Mouse (Mus musculus) CH12.LX (cell line): ENCODE data around the gene Apol7a. TPM values are rescaled to one million over a fixed set of nuclear protein-coding genes. Genes with fewer than 3 reads are reported as not detected.

Source experiments
- DNase-seq: peaks from one replicate; pipeline ENCODE4 v3.0.0-alpha.2; 2013; ENCODE audit errors: extremely low read depth
- H3K27ac ChIP-seq: 2 replicates; pipeline ENCODE4 v1.5.1; 2012; ENCODE audit warnings: low read depth, mild to moderate bottlenecking, control low read depth, moderate library complexity; ENCODE audit not compliant: insufficient read depth
- H3K27me3 ChIP-seq: replicated peaks from 2 replicates; pipeline ENCODE3; 2012; ENCODE audit warnings: inconsistent platforms
- H3K36me3 ChIP-seq, 2 experiments: replicated peaks in 1 of 2; 2 replicates each; pipeline versions ENCODE3 to v1.6.1; 2012; ENCODE audit warnings: inconsistent platforms in 1 of 2, low read length in 1 of 2, mild to moderate bottlenecking in 1 of 2, mixed read lengths in 1 of 2, moderate library complexity in 1 of 2; ENCODE audit not compliant: control insufficient read depth in 1 of 2, insufficient read depth in 1 of 2
- H3K4me1 ChIP-seq, 2 experiments: 2 replicates each; pipeline ENCODE4 v1.6.1; 2012; ENCODE audit warnings: inconsistent platforms in 1 of 2, moderate library complexity in 1 of 2; ENCODE audit not compliant: insufficient read depth in 2 of 2, control insufficient read depth in 1 of 2
- H3K4me2 ChIP-seq: 2 replicates; pipeline ENCODE4 v1.6.1; 2012; ENCODE audit warnings: low read depth, mild to moderate bottlenecking, control low read depth; ENCODE audit not compliant: poor library complexity, insufficient read depth, severe bottlenecking
- H3K4me3 ChIP-seq, 3 experiments: fragments of 150-350 bp in 1 of 3; sonication (generic) in 1 of 3; replicated peaks in 1 of 3; 2 replicates each; pipeline versions ENCODE3 to v1.5.1; 2011 to 2012; ENCODE audit warnings: low read depth in 2 of 3, low read length in 2 of 3, mild to moderate bottlenecking in 2 of 3, moderate library complexity in 2 of 3, control low read depth in 1 of 3, improper control_type of control experiment in 1 of 3, inconsistent platforms in 1 of 3, mixed read lengths in 1 of 3; ENCODE audit not compliant: poor library complexity in 1 of 3
- H3K79me2 ChIP-seq: replicated peaks from 2 replicates; pipeline ENCODE4 v1.6.1; 2012; ENCODE audit warnings: mild to moderate bottlenecking, moderate library complexity; ENCODE audit not compliant: control insufficient read depth, poor library complexity, insufficient read depth, severe bottlenecking; ENCODE audit errors: extremely low read depth
- H3K9ac ChIP-seq: 2 replicates; pipeline ENCODE4 v1.6.1; 2012; ENCODE audit warnings: low read depth, mild to moderate bottlenecking, control low read depth, moderate library complexity; ENCODE audit not compliant: insufficient read depth
- H3K9me3 ChIP-seq: replicated peaks from 2 replicates; pipeline ENCODE3; 2012; ENCODE audit warnings: low read length, inconsistent platforms, mixed read lengths
- BHLHE40 ChIP-seq: IDR thresholded peaks from 2 replicates; pipeline ENCODE4 v1.6.1; 2011; ENCODE audit warnings: mild to moderate bottlenecking, low read depth, low read length, improper control_type of control experiment
- CTCF ChIP-seq, 2 experiments: IDR thresholded peaks in 1 of 2; conservative IDR thresholded peaks in 1 of 2; 2 replicates each; pipeline ENCODE4 v1.5.1; 2011 to 2012; ENCODE audit warnings: low read depth in 2 of 2, low read length in 2 of 2, improper control_type of control experiment in 1 of 2, inconsistent platforms in 1 of 2, mild to moderate bottlenecking in 1 of 2, moderate library complexity in 1 of 2
- EP300 ChIP-seq: IDR thresholded peaks from 2 replicates; pipeline ENCODE4 v1.6.1; 2011; ENCODE audit warnings: low read length, improper control_type of control experiment
- JUN ChIP-seq: IDR thresholded peaks from 2 replicates; pipeline ENCODE4 v1.6.1; 2011; ENCODE audit warnings: low read depth, mild to moderate bottlenecking, low read length, improper control_type of control experiment, moderate library complexity; ENCODE audit not compliant: insufficient read depth
- MAX ChIP-seq: IDR thresholded peaks from 2 replicates; pipeline ENCODE4 v1.6.1; 2011; ENCODE audit warnings: low read length, improper control_type of control experiment
- RAD21 ChIP-seq: IDR thresholded peaks from 2 replicates; pipeline ENCODE4 v1.6.1; 2011; ENCODE audit warnings: low read depth, mild to moderate bottlenecking, low read length, improper control_type of control experiment, moderate library complexity
- TBP ChIP-seq: conservative IDR thresholded peaks from 2 replicates; pipeline ENCODE4 v1.6.1; 2011; ENCODE audit warnings: low read depth, low read length, improper control_type of control experiment
- UBTF ChIP-seq: IDR thresholded peaks from 2 replicates; pipeline ENCODE4 v1.6.1; 2012; ENCODE audit warnings: low read depth, mild to moderate bottlenecking, inconsistent platforms, low read length, improper control_type of control experiment, moderate library complexity
- dilution Hi-C: fragments of 300-500 bp; cut with MboI; formaldehyde crosslinking; loops from 2 replicates; pipeline ENCODE4 v1.14.3; 2020; ENCODE audit warnings: low sequenced_read_pairs; ENCODE audit not compliant: extremely low pct_unique_long_range_greater_than_20kb, extremely low pct_ligation_motif_present
- in situ Hi-C: fragments of 300-500 bp; cut with MboI; formaldehyde crosslinking; loops from 3 replicates; pipeline ENCODE4 v1.14.3; 2019; ENCODE audit warnings: low sequenced_read_pairs, low pct_ligation_motif_present, low pct_unique_long_range_greater_than_20kb, mixed read lengths
- polyA plus RNA-seq: library from polyadenylated mRNA; unstranded; fragments of >175 nt; gene quantifications from 2 replicates; pipeline ENCODE4 v1.2.1, GENCODE M21; 2012; ENCODE audit warnings: low read depth; ENCODE audit not compliant: insufficient read length
- total RNA-seq, 2 experiments: library from RNA; depleted of rRNA; stranded (reverse); fragments of 300-350 nt in 1 of 2; fragments of >200 nt in 1 of 2; gene quantifications; 2 replicates each; pipeline ENCODE4 v1.2.3; 2012 to 2014

The Apol7a gene
- total and polyA plus RNA-seq, 3 experiments: not detected

- TF ChIP-seq BHLHE40: no peak
- TF ChIP-seq MAX: no peak
- 0 out of 4 replicates have a peak, but pooled peaks of 1 of the 2 experiments have one; percentile 4 for TF ChIP-seq CTCF (conservative IDR thresholded peaks at IDR 0.05 in 1 of 2, IDR thresholded peaks at IDR 0.05 in 1 of 2; ENCODE audit: low read depth in 2 of 2, low read length in 2 of 2)
- no peak for TF ChIP-seq JUN
- Histone ChIP-seq H3K4me3 (no peak overlapping the region), H3K79me2 (no peaks in the 10 kb centered on the region), H3K9me3 (no peaks in the 10 kb centered on the region), H3K27ac (no peak overlapping the region), H3K27me3 (peaks cover 79% of the 10 kb centered on the region), H3K4me1 (no peaks in the 10 kb centered on the region), H3K9ac (no peak overlapping the region), H3K4me2 (no peak overlapping the region), H3K36me3 (no peaks in the 10 kb centered on the region)
- DNase-seq: no peak
- in situ Hi-C loops (no loop called here), dilution Hi-C loops (no loop called here)
Measured at GRCm38 (mm10) chr15:77342962-77343526, 55.9 kb downstream of the Apol7a start.

GRCm38 (mm10) chr15:77342005-77342404 is 56.9 kb downstream of the Apol7a start:
- H3K4me2 ChIP-seq: no peak overlapping the region
- in situ Hi-C loops (no loop called here), dilution Hi-C loops (no loop called here)
- no peak for DNase-seq
- no peak overlapping the region for H3K4me3 ChIP-seq
- H3K9ac ChIP-seq: no peak overlapping the region
- H3K4me1 ChIP-seq: no peaks in the 10 kb centered on the region
- H3K27ac ChIP-seq: no peak overlapping the region
- peaks cover 74% of the 10 kb centered on the region for H3K27me3 ChIP-seq
- H3K9me3 ChIP-seq: no peaks in the 10 kb centered on the region
- H3K36me3 ChIP-seq: no peaks in the 10 kb centered on the region
- H3K79me2 ChIP-seq: no peaks in the 10 kb centered on the region
- TF ChIP-seq CTCF (conservative IDR thresholded peaks at IDR 0.05 in 1 of 2, IDR thresholded peaks at IDR 0.05 in 1 of 2; ENCODE audit: low read depth in 2 of 2, low read length in 2 of 2) (peak in 1 of 2 experiments; percentile 51; a peak in 2 of 4 replicates), EP300 (no peak), RAD21 (peak; percentile 6)
- TF ChIP-seq, all 38 proteins: peak for 2

DNA sequence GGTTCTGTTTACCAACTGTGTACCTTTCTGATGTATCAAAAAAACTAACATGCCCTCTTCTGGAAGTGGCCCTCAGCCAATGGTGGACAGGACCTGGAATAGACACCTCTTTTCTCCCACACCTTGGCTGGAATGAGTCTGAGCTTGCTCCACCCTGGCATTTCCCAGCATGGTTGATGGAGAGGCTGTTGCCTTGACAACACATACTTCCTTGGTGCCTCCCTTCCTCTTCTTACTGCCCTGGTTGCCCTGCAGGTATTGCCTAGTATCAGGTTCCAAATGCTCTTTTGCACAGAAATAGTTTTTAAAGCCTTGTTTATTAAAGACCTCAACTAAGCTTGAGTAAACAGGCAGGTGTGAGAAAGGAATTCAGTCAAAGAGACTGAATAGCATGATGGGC is 58.3 kb downstream of the Apol7a start:
- dilution Hi-C loops: no loop called here
- peaks cover 66% of the 10 kb centered on the region for H3K27me3 ChIP-seq

More for the DNA sequence above, 58.3 kb downstream of the Apol7a start:
- H3K9ac ChIP-seq: no peak overlapping the region
- in situ Hi-C loops: no loop called here
- H3K4me1 ChIP-seq: no peaks in the 10 kb centered on the region
- H3K79me2 ChIP-seq: no peaks in the 10 kb centered on the region
- H3K4me2 ChIP-seq: no peak overlapping the region
- DNase-seq: no peak
- H3K27ac ChIP-seq: no peak overlapping the region
- no peaks in the 10 kb centered on the region for H3K9me3 ChIP-seq
- H3K4me3 ChIP-seq: no peak overlapping the region
- H3K36me3 ChIP-seq: no peaks in the 10 kb centered on the region
- no peak for TF ChIP-seq UBTF
- TF ChIP-seq TBP: no peak
